Mouse (Mus musculus): ENCODE measurements around the gene Gm49366. TPM values are rescaled to one million over a fixed set of nuclear protein-coding genes. Genes with fewer than 3 reads are reported as not detected.

Gene Gm49366
- total and polyA plus RNA-seq, 2 experiments from 2014 or later = not detected

DNA sequence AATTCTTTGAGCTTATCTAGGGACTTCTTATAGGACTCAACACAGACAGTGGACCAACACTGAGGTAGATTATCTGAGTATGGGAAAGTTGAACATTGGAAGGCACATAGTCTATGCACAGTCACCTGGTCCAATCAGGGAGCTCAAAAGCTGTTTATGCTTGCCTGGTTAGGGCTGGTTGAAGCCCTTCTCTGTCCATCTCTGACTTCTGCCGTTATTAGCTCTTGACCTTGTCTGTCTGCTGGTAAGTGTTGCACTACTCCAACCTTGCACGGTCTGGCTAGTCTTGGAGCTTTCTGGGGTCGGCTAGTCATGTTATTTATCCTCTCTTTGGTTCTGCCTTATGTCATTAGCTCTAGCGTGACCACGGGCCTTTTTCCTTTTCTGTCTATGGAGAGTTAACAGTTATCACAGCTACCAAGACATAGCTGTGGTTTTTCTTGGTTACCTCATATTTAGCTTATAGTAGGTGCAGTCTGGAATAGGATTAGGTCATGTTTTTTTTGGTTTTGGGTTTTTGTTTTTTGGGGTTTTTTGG lies 13.3 kb downstream of the Gm49366 start, which contains the start of gene Acot3:
Acot3 (plus strand) TSS at position 208 of the 538 bp plus-strand sequence.
- Histone ChIP-seq H3K4me3 (ENCODE audit: low read depth, low read length) (peak within 1 kb of the TSS; percentile 41), H3K4me2 (ENCODE audit: low read depth, low read length, poor library complexity, severe bottlenecking) (peak within 1 kb of the TSS; percentile 63), H3K36me3 (ENCODE audit: insufficient read depth, low read length) (no peaks in the 10 kb centered on the region), H3K9ac (replicated peaks; ENCODE audit: low read length, poor library complexity, severe bottlenecking) (no peak within 1 kb of the TSS), H3K4me1 (ENCODE audit: insufficient read depth, low read length) (no peaks in the 10 kb centered on the region), H3K9me3 (ENCODE audit: low read length) (no peaks in the 10 kb centered on the region), H3K27me3 (ENCODE audit: insufficient read depth, low read length) (0 out of 2 replicates have a peak, but pooled peaks cover 3% of the 10 kb centered on the region), H3K27ac (ENCODE audit: low read depth, low read length) (no peak within 1 kb of the TSS)
- no peak for TF ChIP-seq CTCF (IDR thresholded peaks at IDR 0.05)
- 66% methylated on average over 5 of the region's 5 CpGs for WGBS
- DNase-seq (ENCODE audit: low spot score) = no peak
- ATAC-seq (ENCODE audit: low FRiP score) = no peak

DNA sequence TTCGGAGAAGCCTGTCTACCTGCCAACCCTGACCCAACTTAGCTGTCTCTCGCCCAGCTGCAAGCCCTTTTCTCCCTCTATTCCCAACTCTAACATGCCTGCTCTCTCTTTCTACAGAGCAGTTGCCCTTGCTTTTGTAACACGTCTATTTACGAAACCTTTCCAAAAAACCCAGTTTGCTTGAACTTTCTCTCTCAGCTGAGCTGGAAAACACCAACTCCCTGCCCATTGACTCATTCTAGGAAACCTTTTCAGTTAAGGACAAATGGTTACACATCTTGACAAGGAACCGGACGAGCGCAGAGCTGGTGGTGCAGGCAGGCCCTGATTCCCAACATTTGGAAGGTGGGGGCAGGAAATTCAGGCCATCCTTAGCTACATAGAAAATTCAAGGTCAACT lies 13.9 kb downstream of the Gm49366 start:
- WGBS = 84% methylated on average over 7 of the region's 7 CpGs
- peak overlapping the region; percentile 63 for H3K4me2 ChIP-seq (ENCODE audit: low read depth, low read length, poor library complexity, severe bottlenecking)
- no peaks in the 10 kb centered on the region for H3K9me3 ChIP-seq (ENCODE audit: low read length)
- TF ChIP-seq CTCF (IDR thresholded peaks at IDR 0.05) = no peak
- H3K4me3 ChIP-seq (ENCODE audit: low read depth, low read length) = peak overlapping the region; percentile 41
- no peaks in the 10 kb centered on the region for H3K4me1 ChIP-seq (ENCODE audit: insufficient read depth, low read length)
- no peak for ATAC-seq (ENCODE audit: low FRiP score)
- H3K27ac ChIP-seq (ENCODE audit: low read depth, low read length) = no peak overlapping the region
- H3K9ac ChIP-seq (replicated peaks; ENCODE audit: low read length, poor library complexity, severe bottlenecking) = no peak overlapping the region
- DNase-seq (ENCODE audit: low spot score) = no peak
- no peaks in the 10 kb centered on the region for H3K36me3 ChIP-seq (ENCODE audit: insufficient read depth, low read length)
- H3K27me3 ChIP-seq (ENCODE audit: insufficient read depth, low read length) = 0 out of 2 replicates have a peak, but pooled peaks cover 3% of the 10 kb centered on the region

DNA sequence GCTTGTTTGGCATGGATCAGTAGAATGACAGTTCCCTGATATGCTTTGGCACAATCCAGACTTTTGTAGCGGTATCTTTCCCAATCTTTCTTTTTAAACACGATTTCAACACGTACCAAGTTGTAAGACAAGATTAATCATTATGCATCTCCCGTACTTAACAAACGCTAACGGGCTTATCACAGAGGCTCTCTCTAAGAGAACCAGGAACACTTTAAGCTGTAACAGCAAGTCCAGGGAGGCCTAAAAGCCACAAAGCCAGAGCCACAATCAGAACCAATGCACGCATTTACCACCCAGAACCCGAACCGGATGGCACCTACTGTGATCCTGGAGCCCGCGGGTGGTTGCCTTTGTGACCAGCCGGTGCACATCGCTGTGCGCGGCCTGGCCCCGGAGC lies 14.4 kb downstream of the Gm49366 start:
- no peaks in the 10 kb centered on the region for H3K36me3 ChIP-seq (ENCODE audit: insufficient read depth, low read length)
- H3K27ac ChIP-seq (ENCODE audit: low read depth, low read length) = no peak overlapping the region
- 0 out of 2 replicates have a peak, but pooled peaks cover 3% of the 10 kb centered on the region for H3K27me3 ChIP-seq (ENCODE audit: insufficient read depth, low read length)
- no peak for TF ChIP-seq CTCF (IDR thresholded peaks at IDR 0.05)
- no peaks in the 10 kb centered on the region for H3K9me3 ChIP-seq (ENCODE audit: low read length)
- ATAC-seq (ENCODE audit: low FRiP score) = no peak
- 0 out of 2 replicates have a peak overlapping the region, but pooled peaks have one; percentile 36 for H3K9ac ChIP-seq (replicated peaks; ENCODE audit: low read length, poor library complexity, severe bottlenecking)
- H3K4me3 ChIP-seq (ENCODE audit: low read depth, low read length) = peak overlapping the region; percentile 41
- whole genome bisulfite sequencing = 4% methylated on average over 16 of the region's 16 CpGs
- DNase-seq (ENCODE audit: low spot score) = no peak
- H3K4me1 ChIP-seq (ENCODE audit: insufficient read depth, low read length) = no peaks in the 10 kb centered on the region
- peak overlapping the region; percentile 63 for H3K4me2 ChIP-seq (ENCODE audit: low read depth, low read length, poor library complexity, severe bottlenecking)

DNA sequence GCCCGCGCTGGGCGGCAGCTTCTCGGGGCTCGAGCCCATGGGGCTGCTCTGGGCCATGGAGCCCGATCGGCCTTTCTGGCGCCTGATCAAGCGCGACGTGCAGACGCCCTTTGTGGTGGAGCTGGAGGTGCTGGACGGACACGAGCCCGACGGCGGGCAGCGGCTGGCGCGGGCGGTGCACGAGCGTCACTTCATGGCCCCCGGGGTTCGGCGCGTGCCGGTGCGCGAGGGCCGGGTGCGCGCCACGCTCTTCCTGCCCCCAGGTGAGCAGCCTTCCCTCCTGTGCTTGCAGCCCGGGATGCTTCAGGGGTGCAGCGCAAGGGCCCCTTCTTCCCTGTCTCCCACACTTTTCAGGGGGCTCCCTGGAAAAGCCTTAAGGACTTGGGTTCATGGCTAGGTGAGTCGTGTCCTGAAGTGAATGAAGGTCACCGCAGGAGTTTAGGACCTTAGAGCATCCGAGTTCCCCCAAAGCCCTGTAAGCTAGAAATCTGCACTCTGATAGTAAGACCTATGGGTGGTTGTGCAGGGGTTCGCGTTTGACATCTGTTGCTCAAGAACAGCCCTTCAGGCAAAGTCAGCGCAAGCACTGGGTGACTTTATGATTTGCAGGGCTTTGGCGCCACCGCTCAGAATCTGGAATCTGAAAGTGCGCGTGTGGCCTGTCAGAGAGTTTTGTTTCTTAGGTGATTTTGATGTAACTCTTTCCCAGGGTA lies 15.1 kb downstream of the Gm49366 start:
- ATAC-seq (ENCODE audit: low FRiP score) = no peak
- peak; percentile 48 for TF ChIP-seq CTCF (IDR thresholded peaks at IDR 0.05)
- H3K4me2 ChIP-seq (ENCODE audit: low read depth, low read length, poor library complexity, severe bottlenecking) = peak overlapping the region; percentile 63
- no peaks in the 10 kb centered on the region for H3K4me1 ChIP-seq (ENCODE audit: insufficient read depth, low read length)
- H3K4me3 ChIP-seq (ENCODE audit: low read depth, low read length) = peak overlapping the region; percentile 41
- H3K27me3 ChIP-seq (ENCODE audit: insufficient read depth, low read length) = 0 out of 2 replicates have a peak, but pooled peaks cover 3% of the 10 kb centered on the region
- 2% methylated on average over 37 of the region's 46 CpGs for WGBS
- H3K36me3 ChIP-seq (ENCODE audit: insufficient read depth, low read length) = no peaks in the 10 kb centered on the region
- H3K9me3 ChIP-seq (ENCODE audit: low read length) = no peaks in the 10 kb centered on the region
- DNase-seq (ENCODE audit: low spot score) = peak; percentile 57
- 0 out of 2 replicates have a peak overlapping the region, but pooled peaks have one; percentile 36 for H3K9ac ChIP-seq (replicated peaks; ENCODE audit: low read length, poor library complexity, severe bottlenecking)
- H3K27ac ChIP-seq (ENCODE audit: low read depth, low read length) = no peak overlapping the region

DNA sequence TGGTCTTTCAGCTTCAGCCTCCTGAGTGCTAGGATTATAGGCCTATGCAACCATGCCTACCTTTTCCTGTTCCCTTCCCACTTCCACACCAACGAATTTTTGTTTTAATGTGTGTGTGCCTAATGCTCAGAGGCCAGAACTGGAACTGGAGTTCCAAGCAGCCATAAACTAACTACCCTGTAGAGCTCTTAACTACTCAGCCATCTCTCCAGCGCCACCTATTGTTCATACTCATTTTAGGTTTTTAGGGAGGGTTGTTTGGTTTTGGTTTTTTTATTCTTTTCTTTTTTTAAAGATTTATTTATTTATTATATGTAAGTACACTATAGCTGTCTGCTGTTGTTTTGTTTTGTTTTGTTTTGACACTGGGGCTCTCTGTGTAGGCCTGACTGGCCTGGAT lies 22.2 kb downstream of the Gm49366 start:
- Histone ChIP-seq H3K4me3 (ENCODE audit: low read depth, low read length) (no peak overlapping the region), H3K4me1 (ENCODE audit: insufficient read depth, low read length) (no peaks in the 10 kb centered on the region), H3K9me3 (ENCODE audit: low read length) (no peaks in the 10 kb centered on the region), H3K4me2 (ENCODE audit: low read depth, low read length, poor library complexity, severe bottlenecking) (no peak overlapping the region), H3K36me3 (ENCODE audit: insufficient read depth, low read length) (no peaks in the 10 kb centered on the region), H3K27me3 (ENCODE audit: insufficient read depth, low read length) (no peaks in the 10 kb centered on the region), H3K9ac (replicated peaks; ENCODE audit: low read length, poor library complexity, severe bottlenecking) (no peak overlapping the region), H3K27ac (ENCODE audit: low read depth, low read length) (no peak overlapping the region)
- ATAC-seq (ENCODE audit: low FRiP score) (no peak), DNase-seq (ENCODE audit: low spot score) (no peak)
- WGBS = 34% methylated on average over 2 of the region's 2 CpGs
- peak; percentile 39 for TF ChIP-seq CTCF (IDR thresholded peaks at IDR 0.05)

DNA sequence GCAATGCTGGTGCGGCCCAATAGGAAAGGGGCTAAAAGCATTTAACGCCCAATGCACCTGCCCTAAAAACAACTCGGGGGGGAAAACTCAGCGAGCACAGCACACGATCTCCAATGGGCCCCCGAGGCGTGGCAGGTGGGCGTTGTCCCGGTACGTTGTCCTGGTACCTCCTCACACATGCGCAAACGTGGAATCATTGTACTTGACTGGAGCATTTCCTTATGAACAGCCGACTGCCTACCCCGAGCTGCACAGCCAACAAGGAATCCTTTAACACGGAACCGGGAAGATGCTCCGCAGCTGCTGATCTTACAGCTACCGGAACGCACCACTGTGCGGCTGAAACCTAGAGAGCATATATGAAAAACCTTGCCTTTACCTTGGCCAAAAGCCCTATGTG lies 23.6 kb downstream of the Gm49366 start:
- H3K4me3 ChIP-seq (ENCODE audit: low read depth, low read length) = no peak overlapping the region
- no peak overlapping the region for H3K9ac ChIP-seq (replicated peaks; ENCODE audit: low read length, poor library complexity, severe bottlenecking)
- 96% methylated on average over 20 of the region's 20 CpGs for WGBS
- no peaks in the 10 kb centered on the region for H3K36me3 ChIP-seq (ENCODE audit: insufficient read depth, low read length)
- H3K4me2 ChIP-seq (ENCODE audit: low read depth, low read length, poor library complexity, severe bottlenecking) = no peak overlapping the region
- no peak for TF ChIP-seq CTCF (IDR thresholded peaks at IDR 0.05)
- no peaks in the 10 kb centered on the region for H3K9me3 ChIP-seq (ENCODE audit: low read length)
- no peaks in the 10 kb centered on the region for H3K4me1 ChIP-seq (ENCODE audit: insufficient read depth, low read length)
- H3K27me3 ChIP-seq (ENCODE audit: insufficient read depth, low read length) = no peaks in the 10 kb centered on the region
- ATAC-seq (ENCODE audit: low FRiP score) (no peak), DNase-seq (ENCODE audit: low spot score) (no peak)
- no peak overlapping the region for H3K27ac ChIP-seq (ENCODE audit: low read depth, low read length)

Measured in midbrain, postnatal 0 days (tissue).